Mouse (Mus musculus) testis, postnatal 14 days (tissue): ENCODE measurements around the gene Tmco1.
"Not testable (repeated sequence)": the region's sequence is repeated elsewhere in the genome, so short reads cannot be mapped to it uniquely, and the experiment has no call there.

ENCODE experiments used
- DNase-seq: peaks from one replicate; pipeline ENCODE4 v3.0.0; 2021; ENCODE audit warnings: low spot score

The Tmco1 gene

GRCm38 (mm10) chr1:167336398-167336797 lies 28.2 kb downstream of the Tmco1 start:
- DNase-seq = no peak

DNA sequence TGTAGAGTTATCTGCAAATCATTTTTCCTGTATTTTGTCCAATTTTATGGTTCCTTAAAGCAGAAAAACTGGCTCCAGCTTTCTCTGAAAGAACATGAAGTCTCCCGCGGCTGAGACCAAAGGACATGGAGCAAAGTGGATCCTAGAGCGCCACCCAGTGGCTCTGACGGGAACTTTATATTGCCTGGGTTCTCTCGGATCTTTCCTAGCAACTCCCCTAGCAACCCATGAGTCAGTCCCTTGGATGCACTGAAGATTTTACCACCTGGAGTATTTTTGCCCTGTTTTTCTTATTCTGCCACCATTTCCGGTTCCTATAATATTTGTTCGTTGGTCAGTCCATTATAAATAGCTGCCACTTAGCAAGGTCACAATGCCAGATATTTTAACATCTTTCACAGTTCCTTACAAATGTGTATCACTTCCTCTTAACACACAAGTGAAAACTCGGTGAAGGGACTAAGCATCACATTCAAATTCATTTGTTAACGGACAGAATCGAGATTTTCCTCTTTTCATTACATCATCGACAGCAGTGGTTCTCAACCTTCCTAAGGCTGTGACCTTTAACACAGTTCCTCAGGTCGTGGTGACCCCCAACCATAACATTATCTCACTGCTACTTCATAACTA lies 29.4 kb downstream of the Tmco1 start:
- peak; percentile 70 for DNase-seq

DNA sequence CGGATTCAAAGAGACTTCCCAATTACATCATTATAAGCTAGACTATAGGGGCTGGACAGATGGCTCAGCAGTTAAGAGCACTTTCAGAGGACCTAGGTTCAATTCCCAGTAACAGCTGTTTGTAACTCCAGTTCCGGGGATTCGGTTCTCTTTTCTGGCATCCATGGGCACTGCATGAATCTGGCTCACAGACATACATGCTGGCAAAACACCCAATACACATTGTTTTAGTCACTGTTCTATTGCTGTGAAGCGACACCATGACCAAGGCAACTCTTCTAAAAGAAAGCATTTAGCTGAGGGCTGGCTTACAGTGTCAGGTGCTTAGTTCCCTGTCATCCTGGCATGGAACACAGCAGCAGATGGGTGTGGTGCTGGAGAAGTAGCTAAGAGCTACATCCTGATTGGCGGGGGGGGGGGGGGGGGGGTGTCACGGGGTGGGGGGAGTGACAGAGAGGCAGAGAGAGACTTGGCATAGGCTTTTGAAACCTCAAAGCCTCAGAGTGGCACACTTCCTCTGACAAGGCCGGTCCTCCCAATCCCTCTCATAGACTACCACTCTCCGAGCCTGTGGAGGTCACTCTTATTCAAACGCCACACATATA lies 31.1 kb downstream of the Tmco1 start:
- DNase-seq = no peak

DNA sequence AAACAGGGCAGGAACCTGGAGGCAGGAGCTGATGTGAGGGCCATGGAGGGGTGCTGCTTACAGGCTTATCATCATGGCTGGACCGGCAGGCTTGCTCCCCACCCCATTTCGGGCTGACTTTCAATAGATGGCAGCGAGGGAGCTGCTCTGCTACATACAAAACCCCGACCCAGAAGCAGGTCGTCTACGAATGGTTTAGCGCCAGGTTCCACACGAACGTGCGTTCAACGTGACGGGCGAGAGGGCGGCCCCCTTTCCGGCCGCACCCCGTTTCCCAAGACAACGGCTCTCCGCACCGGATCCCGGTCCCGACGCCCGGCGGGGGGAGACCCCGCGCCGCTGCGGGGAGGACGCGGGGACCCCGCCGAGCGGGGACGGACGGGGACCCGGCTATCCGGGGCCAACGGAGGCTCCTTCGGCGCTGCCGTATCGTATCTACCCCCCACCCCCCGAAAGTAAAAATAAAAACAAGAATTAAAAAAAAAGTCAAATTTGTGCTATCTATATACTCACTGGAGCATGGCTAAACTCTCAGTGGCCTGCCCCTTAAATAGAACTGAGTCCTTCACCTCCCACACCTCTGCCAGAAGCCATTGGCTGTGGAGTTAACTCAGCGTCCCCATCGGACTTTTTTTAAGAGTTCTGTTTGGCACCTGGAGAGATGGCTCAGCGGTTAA lies 32.1 kb downstream of the Tmco1 start:
- no peak for DNase-seq

- no peak for DNase-seq
Observed at GRCm38 (mm10) chr1:167340910-167341528, 32.8 kb downstream of the Tmco1 start.

DNA sequence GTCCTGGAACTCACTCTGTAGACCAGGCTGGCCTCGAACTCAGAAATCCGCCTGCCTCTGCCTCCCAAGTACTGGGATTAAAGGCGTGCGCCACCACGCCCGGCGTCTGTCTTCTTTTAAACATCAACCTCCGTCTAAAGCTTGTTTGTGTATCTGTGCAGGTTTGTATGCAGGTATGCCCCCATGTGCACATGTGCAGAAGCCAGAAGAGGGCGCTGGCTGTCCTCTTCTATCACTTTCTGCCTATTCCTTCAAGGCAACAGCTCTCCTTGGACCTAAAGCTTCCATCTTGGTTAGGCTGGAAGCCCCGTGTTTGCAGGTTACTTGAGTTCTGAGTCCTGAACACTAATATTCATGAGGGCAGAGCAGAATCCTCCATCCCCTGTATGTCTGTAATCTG lies 34.7 kb downstream of the Tmco1 start:
- DNase-seq = no peak

DNA sequence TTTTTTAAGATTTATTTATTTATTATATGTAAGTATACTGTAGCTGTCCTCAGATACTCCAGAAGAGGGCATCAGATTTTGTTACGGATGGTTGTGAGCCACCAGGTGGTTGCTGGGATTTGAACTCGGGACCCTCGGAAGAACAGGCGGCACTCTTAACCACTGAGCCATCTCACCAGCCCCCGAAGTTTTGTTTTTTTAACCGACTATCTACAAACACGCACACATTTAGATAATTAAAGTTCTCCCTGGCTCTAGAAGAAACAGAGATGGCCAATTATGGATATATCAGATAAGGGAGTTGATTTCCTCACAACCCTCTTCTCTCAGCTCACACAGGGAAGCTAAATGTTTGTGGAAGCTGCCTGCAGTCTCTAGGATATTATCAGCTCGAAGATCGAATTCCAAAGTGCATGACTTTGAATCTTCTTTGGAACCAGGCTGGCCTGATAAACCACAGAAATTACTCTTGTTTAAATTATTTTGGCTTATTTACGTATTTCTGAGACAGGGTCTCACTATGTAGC lies 37.9 kb downstream of the Tmco1 start:
- not testable (repeated sequence) for DNase-seq

DNA sequence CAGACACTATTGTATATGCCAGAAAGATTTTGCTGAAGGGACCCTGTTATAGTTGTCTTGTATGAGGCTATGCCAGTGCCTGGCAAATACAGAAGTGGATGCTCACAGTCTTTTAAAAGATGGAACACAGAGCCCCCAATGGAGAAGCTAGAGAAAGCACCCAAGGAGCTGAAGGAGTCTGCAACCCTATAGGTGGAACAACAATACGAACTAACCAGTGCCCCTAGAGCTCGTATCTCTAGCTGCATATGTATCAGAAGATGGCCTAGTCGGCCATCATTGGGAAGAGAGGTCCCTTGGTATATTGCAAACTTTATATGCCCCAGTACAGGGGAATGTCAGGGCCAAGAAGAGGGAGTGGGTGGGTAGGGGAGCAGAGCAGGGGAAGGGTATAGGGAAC lies 41.0 kb downstream of the Tmco1 start:
- DNase-seq = not testable (repeated sequence)

DNA sequence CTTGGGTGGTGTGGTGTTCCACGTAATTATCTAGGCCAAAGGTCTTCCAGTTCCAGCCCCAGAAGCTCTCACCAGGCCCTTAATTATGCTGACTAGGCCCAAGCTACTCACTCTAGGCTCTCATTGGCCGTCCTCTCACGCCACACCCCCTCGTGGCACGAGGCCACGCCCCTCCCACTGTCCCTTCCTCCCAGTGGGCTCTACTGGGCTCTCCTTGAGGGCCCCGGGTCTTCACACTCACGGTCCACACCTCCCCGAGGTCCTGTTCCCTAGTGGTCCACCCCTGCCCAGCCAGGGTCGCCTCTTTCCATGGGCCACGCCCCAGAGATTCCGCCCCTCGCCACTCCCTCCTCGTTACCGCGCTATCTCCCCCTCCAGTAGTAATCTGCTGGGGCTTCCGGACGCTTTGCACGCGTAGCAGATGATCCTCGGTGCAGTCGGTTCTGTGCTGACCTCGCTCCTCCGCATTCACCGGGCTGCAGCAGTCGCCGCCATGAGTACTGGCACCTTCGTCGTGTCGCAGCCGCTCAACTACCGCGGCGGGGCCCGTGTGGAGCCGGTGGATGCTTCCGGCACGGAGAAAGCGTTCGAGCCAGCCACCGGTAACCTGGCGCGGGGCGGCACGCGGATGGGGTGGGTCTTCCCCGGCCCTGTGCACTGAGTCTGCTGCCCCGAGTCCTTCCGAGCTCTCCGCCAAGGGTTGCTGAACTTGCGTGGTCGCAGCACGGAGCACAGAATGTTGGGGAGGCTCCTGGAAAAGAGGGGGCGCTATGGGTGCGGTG lies 41.8 kb downstream of the Tmco1 start, which contains the start of gene Aldh9a1:
Gene Aldh9a1 (plus strand): TSS at position 177 of the 782 bp plus-strand sequence.
- peak; percentile 93 for DNase-seq

DNA sequence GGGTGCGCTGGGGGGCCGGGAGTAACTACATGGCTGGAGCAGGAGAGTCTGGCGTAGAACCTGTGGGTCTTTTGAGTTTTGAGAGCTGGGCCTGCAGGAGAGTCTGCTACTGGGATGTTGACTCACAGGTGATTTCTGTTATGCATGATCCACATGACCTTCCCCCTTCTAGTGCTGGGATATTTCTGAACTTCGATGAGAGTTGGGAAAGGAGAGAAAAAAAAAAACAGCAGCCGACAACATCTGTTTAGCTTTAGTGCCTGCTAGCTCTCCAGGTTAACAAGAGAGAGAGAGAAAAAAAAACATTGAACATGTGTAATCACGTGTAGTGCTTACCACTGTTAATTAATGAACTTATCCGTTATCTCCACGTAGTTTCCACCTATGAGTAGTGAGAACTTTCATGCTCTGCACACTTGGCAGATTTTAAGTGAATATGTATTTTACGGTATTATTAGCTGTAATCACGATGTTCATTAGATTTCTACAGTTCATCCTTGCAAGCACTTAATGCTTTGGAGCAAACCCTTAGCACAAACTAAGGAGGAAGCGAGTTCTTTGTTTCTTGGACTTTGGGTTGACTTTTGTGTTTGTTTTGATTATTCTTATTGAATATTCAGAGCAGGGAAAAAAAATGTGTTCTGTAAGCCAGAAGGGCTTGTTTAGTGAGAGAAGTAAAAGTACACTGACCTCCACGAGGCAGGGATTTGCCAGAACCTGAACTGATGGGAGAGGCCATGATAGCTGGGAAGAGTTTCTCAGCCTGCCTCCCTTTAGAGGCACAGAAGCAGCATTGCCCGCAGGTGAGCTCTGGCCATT lies 42.6 kb downstream of the Tmco1 start:
- no peak for DNase-seq

DNA sequence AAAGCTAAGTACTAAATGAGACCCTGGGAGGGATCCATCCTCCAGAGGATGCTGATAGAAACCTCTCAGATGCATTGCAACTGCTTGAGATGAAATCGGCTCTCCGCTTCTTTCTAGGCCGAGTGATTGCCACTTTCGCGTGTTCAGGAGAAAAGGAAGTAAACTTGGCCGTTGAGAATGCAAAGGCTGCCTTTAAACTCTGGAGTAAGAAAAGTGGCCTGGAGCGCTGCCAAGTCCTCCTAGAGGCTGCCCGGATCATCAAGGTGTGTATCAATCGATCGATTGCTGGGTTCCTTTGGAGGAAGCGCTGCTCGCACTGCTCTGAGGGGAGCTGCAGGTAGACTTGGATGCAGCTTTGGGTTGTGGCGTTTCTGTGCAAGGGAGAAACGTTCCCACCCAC lies 44.2 kb downstream of the Tmco1 start:
- no peak for DNase-seq

DNA sequence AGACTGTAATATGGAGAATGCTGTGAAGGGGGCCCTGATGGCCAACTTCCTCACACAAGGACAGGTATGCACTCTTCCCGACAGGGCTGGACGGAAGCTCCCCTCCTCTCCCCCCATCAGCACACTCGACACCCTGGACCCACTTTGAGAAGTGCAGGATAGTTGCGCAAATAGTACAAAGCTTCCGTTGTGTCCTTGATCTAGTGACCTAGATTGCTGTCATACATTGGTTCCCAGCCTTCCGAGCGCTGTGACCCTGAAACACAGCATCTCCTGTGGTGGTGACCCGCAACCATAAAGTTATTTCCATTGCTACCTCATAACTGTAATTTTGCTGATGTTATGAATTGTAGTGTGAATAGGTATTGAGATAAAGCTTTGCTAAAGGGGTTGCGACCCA lies 49.2 kb downstream of the Tmco1 start:
- no peak for DNase-seq

- DNase-seq = no peak
Observed at GRCm38 (mm10) chr1:167358731-167359130, 50.6 kb downstream of the Tmco1 start.

DNA sequence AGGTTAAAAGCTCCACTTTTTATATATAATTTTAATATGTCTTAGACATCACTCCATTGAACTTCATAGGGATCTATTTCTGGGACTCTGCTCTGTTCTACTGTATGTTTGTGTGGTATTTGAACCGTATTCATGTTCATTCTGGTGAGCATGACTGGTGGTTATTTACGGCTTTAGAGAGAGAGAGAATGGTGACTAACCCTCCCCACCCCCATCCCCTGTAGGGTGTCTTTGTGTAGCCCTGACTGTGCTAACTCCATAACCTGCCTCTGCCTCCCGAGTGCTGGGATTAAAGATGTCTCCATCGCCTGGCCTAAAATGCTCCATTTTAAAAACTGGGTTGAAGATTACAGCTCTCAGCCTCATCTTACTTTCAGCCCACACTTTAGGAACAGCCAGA lies 52.1 kb downstream of the Tmco1 start:
- DNase-seq = no peak

DNA sequence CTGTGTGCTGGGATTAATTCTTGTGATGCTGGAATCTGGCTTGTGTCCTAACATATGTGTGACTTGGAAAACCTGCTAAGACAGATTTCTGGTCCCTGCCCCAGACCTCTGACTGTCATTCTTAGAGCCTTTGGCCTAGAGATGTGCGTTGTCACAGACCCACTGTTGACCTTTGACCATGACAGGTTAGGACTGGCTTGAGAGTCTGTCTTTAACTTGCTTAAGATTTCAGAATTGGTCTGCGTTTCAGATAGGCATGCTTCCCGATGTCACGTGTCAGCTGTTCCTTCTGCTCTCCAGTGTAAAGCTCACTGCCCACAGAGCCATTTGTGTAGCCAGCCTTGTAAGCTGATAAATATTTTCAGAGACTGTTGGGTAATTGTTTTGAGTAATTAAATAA lies 54.6 kb downstream of the Tmco1 start:
- DNase-seq = no peak

DNA sequence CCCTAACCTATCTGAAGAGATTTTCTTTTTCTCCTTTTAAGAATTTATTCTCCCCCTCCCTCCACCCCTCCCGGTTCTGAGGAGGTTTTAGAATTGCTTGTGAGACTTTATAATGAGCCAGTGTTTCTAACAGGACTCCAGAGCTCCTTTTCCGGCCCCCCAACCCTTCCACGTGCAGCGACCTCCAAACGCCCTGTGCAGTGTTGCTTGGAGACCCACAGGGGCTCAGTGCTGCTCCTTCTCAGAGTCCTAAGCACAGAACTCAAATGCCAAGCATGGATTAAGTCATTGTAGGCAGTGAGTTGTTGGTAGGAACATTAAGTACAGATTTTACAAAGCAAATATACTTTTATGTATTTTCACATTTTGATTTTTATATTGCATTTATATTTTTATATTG lies 55.1 kb downstream of the Tmco1 start:
- no peak for DNase-seq

- DNase-seq = no peak
Observed at GRCm38 (mm10) chr1:167365808-167366207, 57.6 kb downstream of the Tmco1 start.

GRCm38 (mm10) chr1:167366621-167367020 lies 58.4 kb downstream of the Tmco1 start:
- no peak for DNase-seq

GRCm38 (mm10) chr1:167368018-167368417 lies 59.8 kb downstream of the Tmco1 start:
- DNase-seq = no peak

DNA sequence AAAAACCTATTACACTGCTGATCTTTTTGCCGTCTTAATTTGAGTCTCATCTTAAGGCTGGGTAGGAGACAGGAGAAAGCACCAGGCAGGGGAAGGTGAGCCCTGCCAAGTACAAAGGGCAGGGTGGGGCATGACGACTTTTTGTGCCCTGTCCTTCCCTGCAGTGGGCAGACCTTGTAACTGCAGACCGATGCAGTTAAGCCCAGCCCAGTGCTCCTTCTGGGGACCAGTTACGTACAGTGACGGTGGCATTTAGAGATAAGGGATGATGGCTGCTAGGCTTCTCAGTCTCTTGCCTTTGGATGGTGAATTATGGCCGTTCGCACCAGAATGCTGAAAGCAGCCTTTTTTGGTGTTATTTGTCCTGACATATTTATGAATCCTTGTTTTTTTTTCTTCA lies 60.3 kb downstream of the Tmco1 start:
- no peak for DNase-seq

- DNase-seq = peak; percentile 63
Observed at GRCm38 (mm10) chr1:167369905-167370304, 61.7 kb downstream of the Tmco1 start.
